Mouse (Mus musculus): ENCODE measurements at regions not wholly inside any gene's neighbourhood (a gene's known extent, or its start where the extent isn't known, plus 50 kb on each side); places are given as distances from the start of the nearest gene placed in this dataset.
"Not testable (repeated sequence)": the region's sequence is repeated elsewhere in the genome, so short reads cannot be mapped to it uniquely, and the experiment has no call there.

GRCm38 (mm10) chr1:147930643-147931042, 1436.1 kb downstream of the Brinp3 start:
- not testable (repeated sequence) for H3K4me1 ChIP-seq (ENCODE audit: control insufficient read depth in 1 of 2, insufficient read depth in 2 of 2, low read length in 2 of 2); H3K9me3 ChIP-seq (replicated peaks; ENCODE audit: insufficient read depth, low read length); H3K4me3 ChIP-seq (ENCODE audit: control insufficient read depth in 1 of 2, insufficient read depth in 1 of 2, low read depth in 2 of 2, low read length in 2 of 2); H3K79me2 ChIP-seq (ENCODE audit: control insufficient read depth, insufficient read depth, low read length, poor library complexity); H3K27ac ChIP-seq (ENCODE audit: control insufficient read depth, low read depth, low read length); H3K9ac ChIP-seq (ENCODE audit: control insufficient read depth, low read depth, low read length, poor library complexity, severe bottlenecking); H3K36me3 ChIP-seq (ENCODE audit: control insufficient read depth in 1 of 2, insufficient read depth in 2 of 2, low read length in 2 of 2); H3K27me3 ChIP-seq (ENCODE audit: control insufficient read depth in 1 of 2, insufficient read depth in 2 of 2, low read length in 2 of 2)
- peak; percentile 8 for DNase-seq (ENCODE audit: low read depth, low spot score)

- no peak overlapping the region for H3K4me3 ChIP-seq (ENCODE audit: control insufficient read depth in 1 of 2, insufficient read depth in 1 of 2, low read depth in 2 of 2, low read length in 2 of 2)
- no peak overlapping the region for H3K9ac ChIP-seq (ENCODE audit: control insufficient read depth, low read depth, low read length, poor library complexity, severe bottlenecking)
- no peak for DNase-seq (ENCODE audit: low read depth, low spot score)
- H3K27ac ChIP-seq (ENCODE audit: control insufficient read depth, low read depth, low read length) = no peak overlapping the region
- no peaks in the 10 kb centered on the region for H3K9me3 ChIP-seq (replicated peaks; ENCODE audit: insufficient read depth, low read length)
- H3K27me3 ChIP-seq (ENCODE audit: control insufficient read depth in 1 of 2, insufficient read depth in 2 of 2, low read length in 2 of 2) = no peaks in the 10 kb centered on the region
- TF ChIP-seq ZNF384 (IDR thresholded peaks at IDR 0.05; ENCODE audit: low read depth, low read length) (no peak), MAFK (IDR thresholded peaks at IDR 0.05; ENCODE audit: borderline replicate concordance, low read depth, low read length) (no peak), MYC (IDR thresholded peaks at IDR 0.05; ENCODE audit: low read depth, low read length) (no peak), TAL1 (IDR thresholded peaks at IDR 0.05; ENCODE audit: low read length) (no peak), HCFC1 (IDR thresholded peaks at IDR 0.05; ENCODE audit: low read depth, low read length) (no peak), SMC3 (IDR thresholded peaks at IDR 0.05; ENCODE audit: low read depth, low read length) (no peak), BHLHE40 (IDR thresholded peaks at IDR 0.05; ENCODE audit: borderline replicate concordance, low read depth, low read length) (no peak), ZKSCAN1 (IDR thresholded peaks at IDR 0.05; ENCODE audit: low read depth, low read length) (no peak), NRF1 (IDR thresholded peaks at IDR 0.05; ENCODE audit: insufficient read depth, low read depth, low read length, poor library complexity, severe bottlenecking) (no peak), POLR2AphosphoS2 (IDR thresholded peaks at IDR 0.05; ENCODE audit: low read length) (no peak), GABPA (IDR thresholded peaks at IDR 0.05; ENCODE audit: low read depth, low read length) (no peak), TBP (IDR thresholded peaks at IDR 0.05; ENCODE audit: low read depth, low read length) (no peak), MYB (IDR thresholded peaks at IDR 0.05; ENCODE audit: low read depth, low read length) (no peak)
- no peaks in the 10 kb centered on the region for H3K36me3 ChIP-seq (ENCODE audit: control insufficient read depth in 1 of 2, insufficient read depth in 2 of 2, low read length in 2 of 2)
- H3K79me2 ChIP-seq (ENCODE audit: control insufficient read depth, insufficient read depth, low read length, poor library complexity) = no peaks in the 10 kb centered on the region
- no peaks in the 10 kb centered on the region for H3K4me1 ChIP-seq (ENCODE audit: control insufficient read depth in 1 of 2, insufficient read depth in 2 of 2, low read length in 2 of 2)
Measured at GRCm38 (mm10) chr1:147931177-147931576, 1436.6 kb downstream of the Brinp3 start.

GRCm38 (mm10) chr1:147935867-147936266, 1441.3 kb downstream of the Brinp3 start:
- TF ChIP-seq UBTF (IDR thresholded peaks at IDR 0.05; ENCODE audit: borderline replicate concordance, insufficient read depth, low read depth, low read length) = no peak
- no peak for TF ChIP-seq GATA1 (IDR thresholded peaks at IDR 0.05; ENCODE audit: low read depth, low read length)
- no peak for DNase-seq (ENCODE audit: low read depth, low spot score)
- H3K27ac ChIP-seq (ENCODE audit: control insufficient read depth, low read depth, low read length) = no peak overlapping the region
- no peak overlapping the region for H3K4me3 ChIP-seq (ENCODE audit: control insufficient read depth in 1 of 2, insufficient read depth in 1 of 2, low read depth in 2 of 2, low read length in 2 of 2)
- H3K4me1 ChIP-seq (ENCODE audit: control insufficient read depth in 1 of 2, insufficient read depth in 2 of 2, low read length in 2 of 2) = no peaks in the 10 kb centered on the region
- H3K79me2 ChIP-seq (ENCODE audit: control insufficient read depth, insufficient read depth, low read length, poor library complexity) = no peaks in the 10 kb centered on the region
- H3K9ac ChIP-seq (ENCODE audit: control insufficient read depth, low read depth, low read length, poor library complexity, severe bottlenecking) = no peak overlapping the region
- H3K9me3 ChIP-seq (replicated peaks; ENCODE audit: insufficient read depth, low read length) = no peaks in the 10 kb centered on the region
- no peaks in the 10 kb centered on the region for H3K27me3 ChIP-seq (ENCODE audit: control insufficient read depth in 1 of 2, insufficient read depth in 2 of 2, low read length in 2 of 2)
- no peaks in the 10 kb centered on the region for H3K36me3 ChIP-seq (ENCODE audit: control insufficient read depth in 1 of 2, insufficient read depth in 2 of 2, low read length in 2 of 2)

Measured in MEL (cell line).